Mouse (Mus musculus) retina, postnatal 1 day (tissue): ENCODE measurements at regions not wholly inside any gene's neighbourhood (a gene's known extent, or its start where the extent isn't known, plus 50 kb on each side); places are given as distances from the start of the nearest gene placed in this dataset.
"Not testable (repeated sequence)": the region's sequence is repeated elsewhere in the genome, so short reads cannot be mapped to it uniquely, and the experiment has no call there.

Experiments
- DNase-seq: peaks from one replicate; pipeline ENCODE4 v3.0.0-alpha.2; 2012

- DNase-seq = no peak
These were observed 550.0 kb upstream of the Gm10801 start for GRCm38 (mm10) chr2:98112023-98112422.

GRCm38 (mm10) chr2:98123441-98123840 is 538.6 kb upstream of the Gm10801 start:
- no peak for DNase-seq

GRCm38 (mm10) chr2:98124646-98125045 is 537.4 kb upstream of the Gm10801 start:
- peak; percentile 19 for DNase-seq

GRCm38 (mm10) chr2:98140461-98140860 is 521.6 kb upstream of the Gm10801 start:
- not testable (repeated sequence) for DNase-seq

GRCm38 (mm10) chr2:98143711-98144110 is 518.3 kb upstream of the Gm10801 start:
- DNase-seq = no peak
